Mouse (Mus musculus) cerebellum, postnatal 36 days (tissue): Measurements from ENCODE around the gene Krtap29-1.

Experiments
- DNase-seq, 2 experiments: peaks; one replicate each; pipeline ENCODE4 v3.0.0; 2021 to 2022; ENCODE audit warnings: mixed read lengths in 2 of 2

The Krtap29-1 gene

DNA sequence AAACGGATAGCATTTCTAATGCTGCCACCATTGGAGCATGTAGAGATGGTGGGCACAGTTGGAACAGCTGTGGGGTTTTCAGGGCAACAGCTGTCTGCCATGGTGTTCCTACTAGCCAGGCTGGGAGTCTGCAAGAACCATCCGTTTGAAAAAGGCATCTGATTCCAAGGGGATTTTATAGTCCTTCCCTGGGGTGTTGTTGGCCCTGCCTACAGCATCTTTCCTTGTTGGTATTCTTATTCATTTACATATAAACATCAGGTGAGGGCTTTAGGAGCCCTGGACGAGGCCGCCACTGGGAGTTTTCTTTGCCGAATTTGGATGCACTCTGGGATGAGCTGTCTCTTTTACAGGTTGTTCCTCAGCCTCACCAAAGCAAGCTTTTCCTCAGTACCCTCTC, at the start of gene Krtap29-1:
Gene Krtap29-1, minus strand, starts transcription at position 101 of the 400 bp plus-strand sequence.
- DNase-seq: no peak

GRCm38 (mm10) chr11:100021438-100021837, 42.6 kb upstream of the Krtap29-1 start:
- DNase-seq: no peak

DNA sequence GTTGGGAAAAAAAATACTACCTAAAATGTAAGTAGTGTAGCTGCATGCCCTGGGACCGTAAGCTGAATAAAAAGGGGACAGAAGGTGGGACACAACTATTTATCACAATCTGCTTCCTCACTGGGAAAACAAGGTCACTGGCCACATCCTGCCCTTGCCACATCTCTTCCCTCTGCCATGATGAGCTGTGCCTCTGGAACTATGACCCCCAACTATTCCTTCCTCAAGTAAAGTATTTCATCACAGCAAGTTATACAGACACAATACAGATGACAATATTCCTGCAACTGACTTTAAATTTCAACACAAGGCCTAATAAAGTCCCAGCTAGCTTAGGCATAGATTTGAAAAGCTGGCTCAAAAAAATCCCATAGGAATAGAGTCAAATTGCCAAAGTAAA, 40.6 kb upstream of the Krtap29-1 start:
- DNase-seq: no peak

DNA sequence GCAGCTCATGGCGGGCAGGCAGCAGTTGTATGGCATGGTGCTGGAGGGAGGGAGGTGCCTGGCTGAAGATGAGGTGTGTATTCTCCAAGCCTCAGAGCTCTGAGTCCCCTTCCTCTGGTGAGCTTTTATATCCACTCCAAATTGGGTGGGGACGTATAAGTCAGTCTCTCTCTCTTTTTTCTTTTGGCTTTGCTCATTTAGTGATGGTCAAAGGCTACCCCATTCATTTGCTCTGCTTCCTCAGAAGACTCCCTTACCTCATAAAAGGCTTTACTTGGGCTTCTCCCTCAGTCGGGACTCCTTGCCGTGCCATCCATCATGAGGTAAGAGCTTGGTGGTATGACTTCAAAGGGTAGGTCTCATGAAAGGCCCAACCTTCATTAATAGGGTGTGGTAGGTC, 37.3 kb upstream of the Krtap29-1 start, which contains the start of gene Krt33a:
Gene Krt33a, minus strand, starts transcription at position 101 of the 400 bp plus-strand sequence.
- no peak for DNase-seq

GRCm38 (mm10) chr11:100013691-100014171, 34.9 kb upstream of the Krtap29-1 start:
- DNase-seq: no peak

GRCm38 (mm10) chr11:100010682-100011081, 31.8 kb upstream of the Krtap29-1 start:
- no peak for DNase-seq

DNA sequence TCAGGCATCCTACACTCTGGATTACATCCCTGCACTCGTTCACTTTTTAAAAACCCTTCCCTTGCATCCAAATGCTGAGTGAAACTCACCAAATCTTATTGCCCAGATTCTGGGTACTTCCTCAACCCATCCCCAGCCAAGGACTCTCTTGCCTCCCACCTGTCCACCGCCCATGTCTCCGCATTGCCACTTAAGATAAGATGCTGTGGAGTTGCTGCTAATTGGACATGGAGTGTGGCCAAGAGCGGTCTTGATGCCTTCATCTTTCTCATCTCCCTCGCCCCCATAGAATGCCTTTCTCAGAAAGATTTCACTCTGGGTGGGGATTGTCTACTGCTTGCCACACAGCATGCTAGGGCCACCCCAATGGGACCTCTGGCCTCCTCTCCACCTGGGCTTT, 29.5 kb upstream of the Krtap29-1 start:
- no peak for DNase-seq

DNA sequence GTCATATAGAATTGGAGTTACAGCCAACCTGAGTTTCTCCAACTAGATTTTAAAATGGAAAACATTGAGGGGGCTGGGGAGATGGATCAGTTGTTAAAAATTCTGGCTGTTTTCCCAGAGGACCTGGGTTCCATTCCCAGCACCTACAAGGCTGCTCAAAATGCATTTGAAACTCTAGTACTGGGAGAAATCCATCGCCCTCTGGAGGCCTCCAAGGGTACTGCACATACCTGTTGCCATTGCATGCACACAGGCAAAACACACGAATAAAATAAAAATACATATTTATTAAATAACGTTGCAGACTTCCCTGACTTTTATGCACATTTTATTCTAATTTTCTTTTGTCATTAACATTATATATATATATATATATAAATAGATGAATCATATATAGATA, 27.8 kb upstream of the Krtap29-1 start:
- DNase-seq: no peak

DNA sequence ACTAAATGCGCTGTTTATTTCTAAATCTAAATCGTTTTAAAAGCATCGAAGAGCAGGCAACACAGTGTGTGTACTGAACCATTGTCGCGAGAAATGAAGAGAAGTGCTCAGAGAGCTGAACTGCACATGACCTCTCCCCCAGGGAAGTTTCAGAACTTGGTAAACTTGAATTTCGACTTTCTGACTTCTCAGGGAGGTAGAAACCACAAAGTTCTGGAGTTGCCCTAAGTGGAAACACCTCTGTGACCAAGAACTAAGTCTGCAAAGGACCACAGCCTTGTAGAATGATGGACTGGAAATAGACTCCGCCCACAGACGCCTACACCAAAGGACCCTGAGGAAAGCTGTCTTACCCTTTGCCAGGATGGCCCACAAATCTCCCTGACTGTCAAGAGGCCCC, 27.1 kb upstream of the Krtap29-1 start:
- DNase-seq: no peak

DNA sequence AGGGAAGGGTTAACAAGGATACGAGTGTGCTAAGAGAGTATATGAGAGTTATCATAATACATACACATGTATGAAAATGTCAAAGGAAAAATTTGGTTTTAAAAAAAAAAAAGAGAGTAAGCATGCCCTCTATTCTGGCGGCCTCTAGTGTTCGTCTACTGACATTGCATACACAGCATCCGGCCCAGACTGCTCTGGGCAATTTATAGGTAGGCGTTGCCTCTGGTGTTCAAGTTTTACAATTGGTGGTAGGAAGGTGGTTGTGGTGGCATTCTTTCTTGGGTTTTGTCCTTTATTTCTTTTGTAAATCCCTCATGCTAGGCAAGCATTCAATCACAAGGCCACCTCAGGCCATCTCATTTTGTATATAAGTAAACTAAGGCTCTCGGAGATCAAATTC, 26.0 kb upstream of the Krtap29-1 start:
- peak; percentile 51 to 59 for DNase-seq

- no peak for DNase-seq
Measured at GRCm38 (mm10) chr11:99999091-99999490, 20.2 kb upstream of the Krtap29-1 start.

GRCm38 (mm10) chr11:99994384-99994661, 15.5 kb upstream of the Krtap29-1 start:
- DNase-seq: no peak

DNA sequence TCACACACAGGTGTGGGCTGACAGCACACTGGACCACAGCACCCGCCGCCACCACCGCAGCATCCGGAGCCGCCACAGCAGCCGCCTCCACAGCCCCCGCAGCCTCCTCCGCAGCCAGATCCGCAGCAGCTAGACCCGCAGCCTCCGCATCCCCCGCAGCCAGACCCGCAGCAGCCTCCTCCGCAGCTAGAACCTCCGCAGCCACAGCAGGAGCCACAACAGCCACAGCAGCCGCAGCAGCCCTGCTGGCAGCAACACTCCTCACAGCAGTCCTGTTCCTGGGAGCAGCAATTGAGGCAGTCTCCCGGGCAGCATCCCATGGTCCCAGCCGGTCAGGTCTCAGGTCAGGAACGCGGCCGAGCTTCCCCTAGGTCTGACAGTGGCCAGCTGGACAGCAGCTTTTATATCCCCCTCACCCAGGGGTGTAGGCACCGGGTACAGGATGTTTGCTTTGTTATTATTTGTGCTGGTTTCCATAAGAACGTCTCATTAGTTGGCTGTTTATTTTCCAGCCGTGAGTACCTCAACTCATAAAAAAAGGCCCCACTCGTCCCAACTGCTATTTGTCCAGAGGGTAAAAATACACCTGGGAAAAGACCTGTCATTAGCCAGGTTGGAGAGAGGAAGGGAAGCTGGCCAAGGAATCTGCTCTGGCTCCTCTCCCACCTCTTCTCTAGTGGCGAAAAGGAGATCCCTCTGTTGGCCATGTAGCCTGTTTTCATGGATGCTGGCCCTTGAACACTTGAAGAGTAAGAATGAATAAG, 14.9 kb upstream of the Krtap29-1 start, which contains the start of gene Krtap17-1:
Gene Krtap17-1, minus strand, starts transcription at position 375 of the 764 bp plus-strand sequence.
- DNase-seq: no peak

- no peak for DNase-seq
Measured at GRCm38 (mm10) chr11:99990571-99990970, 11.7 kb upstream of the Krtap29-1 start.

- no peak for DNase-seq
Measured at GRCm38 (mm10) chr11:99989881-99990405, 11.1 kb upstream of the Krtap29-1 start.

- DNase-seq: no peak
Measured at GRCm38 (mm10) chr11:99988530-99988929, 9.7 kb upstream of the Krtap29-1 start.

DNA sequence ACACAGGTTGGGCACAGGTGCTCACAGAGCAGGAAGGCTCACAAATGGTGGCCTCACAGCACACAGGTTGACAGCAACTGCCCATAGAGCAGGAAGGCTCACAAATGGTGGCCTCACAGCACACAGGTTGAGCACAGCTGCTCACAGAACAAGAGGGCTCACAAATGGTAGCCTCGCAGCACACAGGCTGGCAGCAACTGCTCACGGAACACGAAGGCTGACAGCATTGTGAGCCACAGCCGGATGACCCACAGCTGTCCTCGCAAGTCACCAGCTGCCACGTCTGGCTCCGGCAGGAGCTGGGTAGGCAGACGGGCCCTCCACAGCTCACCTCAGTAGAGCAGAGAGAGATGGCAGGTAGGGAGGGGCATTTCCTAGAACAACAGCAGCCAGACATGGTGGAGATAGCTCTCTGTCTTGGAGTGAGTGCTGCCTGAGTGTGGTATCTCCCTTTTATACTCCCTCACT, 7.4 kb upstream of the Krtap29-1 start, which contains the start of gene Krtap16-1:
Gene Krtap16-1, minus strand, starts transcription at position 418 of the 468 bp plus-strand sequence.
- DNase-seq: no peak

- peak; percentile 83 for DNase-seq
Measured at GRCm38 (mm10) chr11:99985291-99986092, 6.6 kb upstream of the Krtap29-1 start.

- DNase-seq: no peak
Measured at GRCm38 (mm10) chr11:99983442-99983841, 4.6 kb upstream of the Krtap29-1 start.

- no peak for DNase-seq
Measured at GRCm38 (mm10) chr11:99982731-99983130, 3.9 kb upstream of the Krtap29-1 start.

GRCm38 (mm10) chr11:99965961-99966360, 12.9 kb downstream of the Krtap29-1 start:
- no peak for DNase-seq

- no peak for DNase-seq
Measured at GRCm38 (mm10) chr11:99964213-99964612, 14.6 kb downstream of the Krtap29-1 start.

DNA sequence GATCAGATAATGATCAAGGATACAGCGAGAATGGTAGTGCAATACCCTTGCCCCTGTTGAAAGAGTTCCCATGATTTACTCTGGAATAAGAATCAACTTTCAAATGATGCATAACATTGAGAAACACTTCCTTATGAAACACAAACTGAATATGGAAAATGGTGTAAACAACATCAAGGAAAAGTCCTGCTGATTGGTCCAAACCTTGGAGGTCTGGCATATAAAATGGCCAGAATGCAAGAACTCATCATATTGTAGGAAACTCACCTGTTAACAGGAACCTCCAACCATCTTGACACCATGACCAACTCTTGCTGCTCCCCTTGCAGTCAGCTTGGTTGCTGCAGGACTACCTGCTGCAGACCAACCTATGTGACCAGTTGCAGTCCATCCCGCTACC, 30.7 kb downstream of the Krtap29-1 start, which contains the start of gene Krtap9-5:
Gene Krtap9-5, plus strand, starts transcription at position 301 of the 400 bp plus-strand sequence.
- no peak for DNase-seq
